Mouse (Mus musculus) kidney, postnatal 0 days (tissue): ENCODE data around the gene 1700003H04Rik. TPM values are rescaled to one million over a fixed set of nuclear protein-coding genes. Genes with fewer than 3 reads are reported as not detected.

Source experiments
- ATAC-seq: fragments of 200-750 bp; cut with Nextera tagmentation; replicated peaks from 2 replicates; pipeline ENCODE4 v1.8.0; 2017; ENCODE audit warnings: low read depth, moderate number of reproducible peaks, moderate TSS enrichment, moderate library complexity; ENCODE audit not compliant: low FRiP score
- DNase-seq: peaks from one replicate; pipeline ENCODE4 v3.0.0-alpha.2; 2016; ENCODE audit warnings: low spot score
- H3K27ac ChIP-seq: fragments of 300-500 bp; sonication (generic); 2 replicates; pipeline ENCODE4 v1.5.1; 2014; ENCODE audit warnings: mild to moderate bottlenecking
- H3K27me3 ChIP-seq: fragments of 300-500 bp; sonication (generic); 2 replicates; pipeline ENCODE4 v1.6.1; 2014; ENCODE audit warnings: low read length, mixed read lengths; ENCODE audit not compliant: insufficient read depth
- H3K36me3 ChIP-seq: fragments of 300-500 bp; sonication (generic); 2 replicates; pipeline ENCODE4 v1.6.1; 2014; ENCODE audit warnings: low read length, mixed read lengths; ENCODE audit not compliant: insufficient read depth
- H3K4me1 ChIP-seq: fragments of 300-500 bp; sonication (generic); replicated peaks from 2 replicates; pipeline ENCODE4 v1.6.1; 2014; ENCODE audit warnings: antibody characterized with exemption, low read length, mixed read lengths; ENCODE audit not compliant: insufficient read depth
- H3K4me2 ChIP-seq: fragments of 300-500 bp; sonication (generic); 2 replicates; pipeline ENCODE4 v1.6.1; 2014; ENCODE audit warnings: mild to moderate bottlenecking, low read length, moderate library complexity, mixed read lengths
- H3K4me3 ChIP-seq: fragments of 300-500 bp; sonication (generic); replicated peaks from 2 replicates; pipeline ENCODE4 v1.5.1; 2014; ENCODE audit warnings: low read depth, low read length
- H3K9ac ChIP-seq: fragments of 300-500 bp; sonication (generic); 2 replicates; pipeline ENCODE4 v1.6.1; 2014; ENCODE audit warnings: low read depth, low read length
- H3K9me3 ChIP-seq: fragments of 300-500 bp; sonication (generic); replicated peaks from 2 replicates; pipeline ENCODE4 v1.6.1; 2016; ENCODE audit warnings: low read length, inconsistent platforms, mixed read lengths
- CTCF ChIP-seq: IDR thresholded peaks from 2 replicates; pipeline ENCODE4 v1.5.1; 2016; ENCODE audit warnings: antibody characterized with exemption, low read depth, mild to moderate bottlenecking, moderate library complexity
- WGBS: fragments of 180-500 bp; shearing (Covaris S2); extraction: QIAGEN DNeasy Blood & Tissue Kit; methylation state at CpG from one replicate; pipeline ENCODE4 v1.1.7; 2014; 5-methylcytosine and 5-hydroxymethylcytosine counted together
- polyA plus RNA-seq: library from polyadenylated mRNA; unstranded; fragments of >200 nt; fragmentation: Nextera tagmentation; extraction: Ambion mirVana; gene quantifications from 2 replicates; pipeline ENCODE4 v1.2.1, GENCODE M21; 2015

1700003H04Rik gene
- polyA plus RNA-seq, 1 experiment from 2014 or later, result not detected

GRCm38 (mm10) chr3:124536602-124537001, 44.3 kb downstream of the 1700003H04Rik start:
- 41% methylated on average over 1 of the region's 1 CpGs for WGBS
- Histone ChIP-seq H3K4me2 (no peak overlapping the region), H3K4me1 (no peaks in the 10 kb centered on the region), H3K27me3 (no peaks in the 10 kb centered on the region), H3K36me3 (no peaks in the 10 kb centered on the region), H3K9me3 (no peaks in the 10 kb centered on the region), H3K27ac (no peak overlapping the region), H3K9ac (no peak overlapping the region), H3K4me3 (no peak overlapping the region)
- no peak for DNase-seq
- no peak for ATAC-seq
- TF ChIP-seq CTCF, result no peak

- Histone ChIP-seq H3K9ac (no peak overlapping the region), H3K27me3 (no peaks in the 10 kb centered on the region), H3K36me3 (no peaks in the 10 kb centered on the region), H3K4me1 (no peaks in the 10 kb centered on the region), H3K27ac (no peak overlapping the region), H3K4me2 (no peak overlapping the region), H3K9me3 (no peaks in the 10 kb centered on the region), H3K4me3 (no peak overlapping the region)
- no peak for ATAC-seq
- no peak for TF ChIP-seq CTCF
- DNase-seq, result no peak
- 77% methylated on average over 2 of the region's 2 CpGs for WGBS
These were observed 62.1 kb downstream of the 1700003H04Rik start for GRCm38 (mm10) chr3:124518786-124519185.

Other genes with a start within 250 kb of the 1700003H04Rik start
- not detected in 2 replicates for gene 1700006A11Rik, start 155.1 kb downstream of the 1700003H04Rik start, polyA plus RNA-seq